Mouse (Mus musculus) NIH3T3 (cell line): ENCODE data around the gene Ivd.

Source experiments
- DNase-seq: peaks from one replicate; pipeline ENCODE4 v3.0.0-alpha.2; 2012; ENCODE audit warnings: low read depth

The Ivd gene

GRCm38 (mm10) chr2:118882840-118883679 is 21.3 kb downstream of the Ivd start:
- peak; percentile 91 for DNase-seq

DNA sequence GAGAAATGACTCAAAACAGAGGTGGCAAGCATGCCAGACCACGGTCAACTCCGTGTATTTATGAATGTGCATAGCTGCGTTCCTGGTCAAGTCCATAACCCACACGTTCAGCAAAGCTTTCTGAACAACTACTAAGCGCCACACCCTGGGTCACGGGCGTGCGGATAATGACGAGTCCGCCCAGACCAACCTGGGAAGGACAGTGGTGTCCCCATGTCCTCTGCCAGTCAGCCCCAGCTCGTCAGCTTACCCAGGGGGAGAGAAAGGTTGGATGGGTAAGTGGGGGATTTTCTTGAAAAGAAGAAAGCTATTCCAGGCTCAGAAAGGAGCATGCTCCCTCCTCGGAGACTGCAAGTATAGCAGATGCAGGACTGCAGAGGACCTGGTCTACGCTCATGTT is 25.7 kb downstream of the Ivd start:
- DNase-seq: no peak

- DNase-seq: peak; percentile 18
These were observed 26.2 kb downstream of the Ivd start for GRCm38 (mm10) chr2:118887845-118888548.

- DNase-seq: no peak
These were observed 29.4 kb downstream of the Ivd start for GRCm38 (mm10) chr2:118891173-118891572.

GRCm38 (mm10) chr2:118895990-118896913 is 34.5 kb downstream of the Ivd start:
- DNase-seq: no peak

GRCm38 (mm10) chr2:118896914-118897291 is 35.1 kb downstream of the Ivd start:
- DNase-seq: no peak

DNA sequence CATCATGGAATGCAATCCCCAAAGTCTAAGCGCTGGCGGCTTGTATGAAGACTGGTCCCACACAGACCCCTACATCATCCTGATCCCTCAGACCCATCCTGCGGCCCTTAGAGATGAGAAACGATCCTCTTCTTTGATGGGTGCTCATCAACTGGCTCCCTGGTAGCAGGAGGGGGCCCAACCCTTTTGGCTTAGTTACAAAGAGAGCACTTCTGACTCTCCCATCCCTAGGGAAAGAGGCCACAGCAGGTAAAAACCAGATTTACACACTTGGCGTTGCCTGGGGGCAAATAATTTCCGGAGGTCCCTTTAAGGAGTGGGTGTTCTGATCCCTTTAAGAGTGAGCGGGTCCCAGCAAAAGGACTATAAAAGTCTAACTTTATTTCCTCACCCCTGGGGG is 35.6 kb downstream of the Ivd start:
- DNase-seq: no peak

DNA sequence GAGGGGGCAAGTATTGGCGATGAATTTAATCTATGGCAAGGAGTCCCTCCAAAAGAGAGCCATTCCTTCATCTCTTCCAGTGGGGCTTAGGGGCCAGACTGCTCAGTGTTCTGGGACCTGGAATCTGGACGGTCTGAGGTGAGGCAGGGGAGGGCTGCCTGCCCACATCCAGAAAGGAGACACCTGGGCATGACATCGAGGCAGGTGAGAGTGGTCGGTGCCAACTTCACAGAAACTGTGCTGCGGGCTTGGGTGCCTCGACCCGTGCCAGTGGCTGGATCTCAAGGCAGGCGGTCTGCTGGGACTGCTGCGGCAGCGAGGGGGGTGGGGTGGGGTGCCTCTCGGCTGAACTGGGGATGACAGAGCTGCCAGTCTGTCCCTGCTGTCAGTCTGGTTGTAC is 36.1 kb downstream of the Ivd start:
- DNase-seq: no peak

- DNase-seq: no peak
These were observed 37.0 kb downstream of the Ivd start for GRCm38 (mm10) chr2:118898771-118899170.

GRCm38 (mm10) chr2:118899306-118899705 is 37.6 kb downstream of the Ivd start:
- DNase-seq: no peak

DNA sequence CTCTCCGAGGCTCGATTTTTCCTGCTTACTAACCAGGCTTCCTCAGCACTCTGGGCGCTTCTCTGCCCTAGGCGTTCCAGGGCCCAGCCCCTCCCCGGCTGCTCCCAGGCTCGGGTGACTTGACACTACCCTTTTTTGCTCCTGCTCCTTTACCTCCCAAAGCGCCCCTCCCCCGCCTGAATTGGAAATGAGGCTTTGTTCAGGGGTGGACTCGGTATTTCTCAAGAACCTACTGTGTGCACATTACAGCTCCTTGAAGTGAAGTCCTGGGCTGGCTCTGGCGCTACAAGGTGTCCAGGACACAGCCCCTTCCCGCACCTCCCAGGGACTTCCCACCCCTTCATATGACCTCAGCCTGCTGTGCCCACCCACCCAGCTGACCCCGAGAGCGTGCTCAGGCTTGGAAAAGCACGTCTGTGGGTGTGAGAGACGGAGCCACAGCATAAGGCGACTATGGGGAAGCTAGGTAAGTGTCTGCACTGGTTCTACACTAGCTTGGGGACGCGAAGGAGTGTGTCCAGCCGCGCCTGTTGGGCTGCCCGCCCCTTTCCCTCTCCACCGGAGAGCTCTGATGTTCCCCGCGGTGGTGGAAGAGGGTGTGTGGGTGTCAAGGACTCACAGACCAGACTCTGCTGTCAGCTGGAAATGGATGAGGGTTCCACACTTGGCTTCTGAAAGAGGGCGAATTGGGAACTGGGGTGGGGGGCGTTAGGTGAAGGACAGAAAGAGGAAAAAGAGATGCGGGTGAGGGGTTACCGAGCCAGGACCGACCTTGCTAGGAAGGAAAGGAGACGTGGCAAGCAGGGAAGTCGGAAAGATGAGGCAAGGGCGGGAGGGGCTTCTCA is 38.4 kb downstream of the Ivd start, which contains the start of gene Bahd1:
Bahd1 (plus strand) TSS at position 397 of the 845 bp plus-strand sequence.
- peak; percentile 52 for DNase-seq

DNA sequence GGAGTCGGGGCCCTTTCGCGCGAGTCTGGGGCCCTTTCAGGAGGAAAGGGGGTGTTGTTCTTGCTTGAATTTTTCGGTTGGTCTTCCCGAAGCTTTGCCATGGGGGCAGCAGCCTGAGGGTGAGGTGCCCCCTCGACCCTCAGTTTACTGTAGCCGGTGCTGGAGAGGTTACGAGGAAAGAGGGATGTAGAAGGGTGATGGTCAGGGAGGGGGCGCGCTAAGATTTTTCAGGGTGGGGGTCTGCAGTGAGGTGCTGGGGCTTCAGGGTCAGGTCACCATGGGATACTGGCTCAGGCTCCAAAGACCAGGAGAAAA is 39.0 kb downstream of the Ivd start:
- no peak for DNase-seq

GRCm38 (mm10) chr2:118901175-118902031 is 39.6 kb downstream of the Ivd start:
- peak; percentile 97 for DNase-seq

GRCm38 (mm10) chr2:118902051-118903025 is 40.6 kb downstream of the Ivd start:
- DNase-seq: peak; percentile 66

GRCm38 (mm10) chr2:118903333-118903741 is 41.6 kb downstream of the Ivd start:
- no peak for DNase-seq

DNA sequence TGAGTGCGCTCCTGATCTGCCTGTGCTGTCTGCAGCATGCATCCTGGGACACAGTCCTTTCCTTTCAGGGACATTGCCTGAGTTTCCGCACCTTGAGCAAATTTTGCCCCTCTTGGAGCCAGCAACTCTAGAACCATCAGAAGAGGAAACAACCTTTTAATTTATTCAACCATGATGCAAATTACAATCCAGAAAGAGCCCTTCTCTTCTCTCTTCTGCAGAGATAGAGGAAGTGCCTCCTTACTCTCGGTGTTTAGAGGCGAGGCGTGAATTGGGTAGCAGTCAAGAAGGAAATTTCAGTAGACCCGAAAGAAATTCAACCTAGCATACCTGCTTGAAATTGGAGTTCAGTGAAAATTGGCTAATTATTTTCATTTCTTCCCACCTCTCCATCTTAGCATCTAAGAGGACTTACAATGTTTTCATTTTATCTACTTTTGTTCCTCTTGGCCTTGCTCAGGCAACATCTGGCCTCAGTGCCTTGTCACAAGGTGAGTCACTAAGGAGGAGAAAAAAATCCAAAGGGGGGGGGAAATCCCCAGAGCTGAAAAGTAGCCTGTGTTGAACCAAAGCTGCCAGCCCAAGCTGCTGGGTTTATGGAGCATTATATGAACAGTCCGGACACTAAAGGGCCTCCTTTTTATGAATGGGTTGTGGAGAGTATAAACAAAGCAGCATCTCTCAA is 43.8 kb downstream of the Ivd start:
- DNase-seq: peak; percentile 17

DNA sequence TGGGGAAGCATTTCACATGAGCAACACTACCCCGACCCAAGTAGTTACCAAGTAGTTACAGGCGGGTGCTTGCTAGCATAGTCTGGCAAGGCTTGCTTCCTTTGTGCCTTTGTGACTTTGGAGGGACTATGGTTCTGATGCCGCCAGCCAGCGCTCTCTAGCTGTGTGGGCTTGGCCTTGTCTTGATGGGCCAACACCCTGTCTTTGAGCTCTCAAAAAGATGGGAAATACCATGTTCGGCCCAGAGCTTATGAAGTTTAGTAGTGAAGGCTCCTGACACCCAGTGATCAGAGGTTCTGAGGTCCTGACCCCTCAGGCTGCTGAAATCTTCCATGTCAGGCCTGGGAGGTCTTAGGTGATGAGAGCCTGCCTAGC is 44.4 kb downstream of the Ivd start:
- DNase-seq: no peak

DNA sequence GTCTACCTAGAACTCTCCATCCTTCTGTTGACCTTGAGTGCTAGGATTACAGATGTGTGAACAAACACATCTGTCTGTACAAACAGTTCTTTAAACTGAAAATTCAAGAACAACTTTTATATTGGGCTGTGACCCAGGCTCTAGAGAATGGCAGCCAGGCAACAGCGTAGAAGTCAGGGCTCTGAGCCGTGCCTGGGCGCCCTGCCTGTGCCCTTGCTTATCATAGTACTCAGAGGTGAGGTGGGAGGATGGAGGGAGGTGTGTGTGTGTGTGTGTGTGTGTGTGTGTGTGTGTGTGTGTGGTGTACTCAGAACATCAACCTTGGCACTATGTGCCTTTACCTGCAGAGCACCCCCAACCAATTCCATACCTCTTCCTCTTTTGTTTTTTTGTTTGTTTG is 46.0 kb downstream of the Ivd start:
- DNase-seq: no peak

DNA sequence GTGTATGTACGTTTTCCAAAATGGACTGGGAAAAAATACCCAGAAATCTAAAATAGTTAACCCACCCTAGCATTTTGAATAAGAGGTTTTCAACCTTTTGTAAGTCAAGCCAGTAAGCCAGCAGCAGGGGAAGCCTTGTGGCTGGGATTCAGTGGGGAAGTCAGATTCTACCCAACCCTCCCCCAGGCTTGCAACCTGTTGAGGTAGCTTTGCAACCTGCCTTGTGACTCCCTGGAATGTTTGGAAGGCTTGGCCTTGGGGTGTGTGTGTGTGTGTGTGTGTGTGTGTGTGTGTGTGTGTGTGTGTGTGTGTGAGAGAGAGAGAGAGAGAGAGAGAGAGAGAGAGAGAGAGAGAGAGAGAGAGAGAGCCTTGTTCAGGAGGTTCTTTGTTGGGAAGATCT is 47.4 kb downstream of the Ivd start:
- no peak for DNase-seq
